Mouse (Mus musculus) lung, embryonic 14.5 days (tissue): Measurements from ENCODE around the gene Plekhg6. TPM values are rescaled to one million over a fixed set of nuclear protein-coding genes. Genes with fewer than 3 reads are reported as not detected.
A peak's percentile ranks its signal among the peaks of the same experiment; 100 is the strongest.

Experiments
- ATAC-seq: fragments of 200-750 bp; cut with Nextera tagmentation; 2 replicates; pipeline ENCODE4 v1.8.0; 2017; ENCODE audit warnings: mild to moderate bottlenecking, moderate TSS enrichment, moderate library complexity; ENCODE audit not compliant: insufficient read depth
- DNase-seq: peaks from one replicate; pipeline ENCODE4 v3.0.0-alpha.2; 2015
- H3K27ac ChIP-seq: fragments of 300-500 bp; sonication (generic); 2 replicates; pipeline ENCODE4 v1.5.1; 2014; ENCODE audit warnings: low read depth, mild to moderate bottlenecking, moderate library complexity
- H3K27me3 ChIP-seq: fragments of 300-500 bp; sonication (generic); 2 replicates; pipeline ENCODE4 v1.6.1; 2014; ENCODE audit warnings: low read length, control low read depth; ENCODE audit not compliant: insufficient read depth
- H3K36me3 ChIP-seq: fragments of 300-500 bp; sonication (generic); 2 replicates; pipeline ENCODE4 v1.6.1; 2014; ENCODE audit warnings: control low read depth; ENCODE audit not compliant: insufficient read depth
- H3K4me1 ChIP-seq: fragments of 300-500 bp; sonication (generic); 2 replicates; pipeline ENCODE4 v1.6.1; 2014; ENCODE audit warnings: antibody characterized with exemption, control low read depth; ENCODE audit not compliant: insufficient read depth
- H3K4me2 ChIP-seq: fragments of 300-500 bp; sonication (generic); 2 replicates; pipeline ENCODE4 v1.6.1; 2014; ENCODE audit warnings: mild to moderate bottlenecking
- H3K4me3 ChIP-seq: fragments of 300-500 bp; sonication (generic); 2 replicates; pipeline ENCODE4 v1.5.1; 2014; ENCODE audit warnings: low read depth, low read length
- H3K9ac ChIP-seq: fragments of 300-500 bp; sonication (generic); 2 replicates; pipeline ENCODE4 v1.6.1; 2014
- H3K9me3 ChIP-seq: fragments of 300-500 bp; sonication (generic); 2 replicates; pipeline ENCODE4 v1.6.1; 2016; ENCODE audit warnings: low read depth, low read length, control low read depth
- CTCF ChIP-seq: IDR thresholded peaks from 2 replicates; pipeline ENCODE4 v1.5.1; 2016; ENCODE audit warnings: antibody characterized with exemption, low read depth
- WGBS: fragments of 180-500 bp; shearing (Covaris S2); extraction: QIAGEN DNeasy Blood & Tissue Kit; methylation state at CpG from one replicate; pipeline ENCODE4 v1.1.7; 2014; 5-methylcytosine and 5-hydroxymethylcytosine counted together
- polyA plus RNA-seq: library from polyadenylated mRNA; unstranded; fragments of >200 nt; fragmentation: Nextera tagmentation; extraction: Ambion mirVana; gene quantifications from 2 replicates; pipeline ENCODE4 v1.2.1, GENCODE M21; 2014

Plekhg6 gene
- 0.22 and 0.51 TPM in 2 replicates for polyA plus RNA-seq

DNA sequence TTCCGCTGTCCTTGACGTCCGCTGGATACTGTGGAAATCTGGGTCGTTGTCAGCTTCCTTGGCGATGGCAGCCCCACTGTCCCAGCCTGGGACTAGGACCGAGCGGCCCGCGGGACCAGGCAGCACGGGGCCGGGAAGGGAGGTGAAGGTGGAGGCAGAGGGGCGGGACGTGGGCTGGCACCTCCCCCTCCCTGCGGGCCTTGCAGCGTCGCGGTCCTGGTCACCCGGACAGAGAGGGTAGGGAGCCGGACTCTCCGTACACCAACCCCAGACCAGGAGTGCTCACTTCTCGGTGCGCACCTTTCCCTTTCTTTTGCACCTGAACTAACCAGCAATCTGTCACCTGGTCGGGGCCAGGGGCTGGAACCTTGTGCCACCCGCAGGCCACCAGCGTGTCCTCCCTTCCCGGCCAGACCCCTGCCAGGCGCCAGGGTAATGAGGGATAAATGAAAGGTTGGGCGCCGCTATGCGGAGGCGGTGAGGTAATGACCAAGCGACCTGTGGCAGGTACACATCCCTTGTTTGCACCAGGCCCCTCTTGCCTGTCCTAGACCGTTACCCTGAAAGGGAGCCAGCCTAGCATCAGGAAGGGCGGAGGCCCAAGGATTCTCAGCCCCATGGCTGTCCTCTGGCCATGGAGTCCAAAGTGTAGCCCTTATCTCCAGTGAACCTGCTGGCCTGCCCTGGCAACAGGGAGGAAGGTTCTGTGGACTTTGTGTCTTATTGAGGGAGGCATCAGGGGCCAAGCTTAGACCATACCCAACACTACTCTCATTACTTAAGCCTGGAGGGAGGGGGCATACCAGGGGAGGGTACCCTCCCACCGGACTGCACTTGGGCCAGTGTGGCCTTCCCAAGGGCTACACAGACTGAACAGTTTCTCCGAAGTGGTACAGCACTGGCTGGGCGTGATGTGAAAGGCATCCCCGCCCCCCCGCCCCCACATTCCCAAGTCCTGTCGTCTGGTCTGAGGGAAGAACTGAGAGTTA, at the start of gene Plekhg6:
Gene Plekhg6 (minus strand): TSS at position 422 of the 989 bp plus-strand sequence.
- peaks cover 9% of the 10 kb centered on the region; the same call in 1 of the 2 replicates for H3K4me1 ChIP-seq
- H3K4me3 ChIP-seq: peak within 1 kb of the TSS; percentile 37
- H3K27me3 ChIP-seq: peaks cover 26% of the 10 kb centered on the region
- no peaks in the 10 kb centered on the region for H3K36me3 ChIP-seq
- peak within 1 kb of the TSS; percentile 73 for H3K4me2 ChIP-seq
- H3K9me3 ChIP-seq: no peaks in the 10 kb centered on the region
- 9% methylated on average over 40 of the region's 40 CpGs for WGBS
- no peak for DNase-seq
- H3K27ac ChIP-seq: no peak within 1 kb of the TSS
- 0 out of 2 replicates have a peak, but pooled peaks have one; percentile 1 for TF ChIP-seq CTCF
- ATAC-seq: peak; percentile 12; the same call in 1 of the 2 replicates
- peak within 1 kb of the TSS; percentile 35; the same call in 1 of the 2 replicates for H3K9ac ChIP-seq

DNA sequence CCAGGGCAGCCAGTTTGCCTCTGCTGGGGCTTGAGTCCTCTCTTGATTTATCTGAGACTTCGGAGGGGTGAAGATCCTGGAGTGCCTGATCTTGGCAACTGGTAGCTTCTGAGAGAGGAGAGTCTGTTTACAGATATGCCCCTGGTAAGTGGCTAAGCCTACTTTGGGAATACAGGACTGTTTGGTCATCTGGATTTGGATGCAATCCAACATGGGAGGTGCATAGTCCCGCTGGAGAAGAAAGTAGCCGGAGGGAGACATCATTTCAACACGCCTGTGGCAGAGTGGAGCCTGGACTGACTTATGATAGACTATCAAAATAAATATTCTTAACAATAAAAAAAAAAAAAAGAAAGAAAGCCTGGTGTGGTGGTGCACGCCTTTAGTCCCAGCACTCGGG, 49.1 kb upstream of the Plekhg6 start:
- 46% methylated on average over 6 of the region's 6 CpGs for WGBS
- TF ChIP-seq CTCF: no peak
- no peak overlapping the region for H3K9ac ChIP-seq
- H3K9me3 ChIP-seq: no peaks in the 10 kb centered on the region
- H3K27ac ChIP-seq: no peak overlapping the region
- no peak for ATAC-seq
- no peak overlapping the region for H3K4me3 ChIP-seq
- H3K36me3 ChIP-seq: no peaks in the 10 kb centered on the region
- H3K4me1 ChIP-seq: 0 out of 2 replicates have a peak, but pooled peaks cover 4% of the 10 kb centered on the region
- no peaks in the 10 kb centered on the region for H3K27me3 ChIP-seq
- no peak overlapping the region for H3K4me2 ChIP-seq
- DNase-seq: peak; percentile 49

DNA sequence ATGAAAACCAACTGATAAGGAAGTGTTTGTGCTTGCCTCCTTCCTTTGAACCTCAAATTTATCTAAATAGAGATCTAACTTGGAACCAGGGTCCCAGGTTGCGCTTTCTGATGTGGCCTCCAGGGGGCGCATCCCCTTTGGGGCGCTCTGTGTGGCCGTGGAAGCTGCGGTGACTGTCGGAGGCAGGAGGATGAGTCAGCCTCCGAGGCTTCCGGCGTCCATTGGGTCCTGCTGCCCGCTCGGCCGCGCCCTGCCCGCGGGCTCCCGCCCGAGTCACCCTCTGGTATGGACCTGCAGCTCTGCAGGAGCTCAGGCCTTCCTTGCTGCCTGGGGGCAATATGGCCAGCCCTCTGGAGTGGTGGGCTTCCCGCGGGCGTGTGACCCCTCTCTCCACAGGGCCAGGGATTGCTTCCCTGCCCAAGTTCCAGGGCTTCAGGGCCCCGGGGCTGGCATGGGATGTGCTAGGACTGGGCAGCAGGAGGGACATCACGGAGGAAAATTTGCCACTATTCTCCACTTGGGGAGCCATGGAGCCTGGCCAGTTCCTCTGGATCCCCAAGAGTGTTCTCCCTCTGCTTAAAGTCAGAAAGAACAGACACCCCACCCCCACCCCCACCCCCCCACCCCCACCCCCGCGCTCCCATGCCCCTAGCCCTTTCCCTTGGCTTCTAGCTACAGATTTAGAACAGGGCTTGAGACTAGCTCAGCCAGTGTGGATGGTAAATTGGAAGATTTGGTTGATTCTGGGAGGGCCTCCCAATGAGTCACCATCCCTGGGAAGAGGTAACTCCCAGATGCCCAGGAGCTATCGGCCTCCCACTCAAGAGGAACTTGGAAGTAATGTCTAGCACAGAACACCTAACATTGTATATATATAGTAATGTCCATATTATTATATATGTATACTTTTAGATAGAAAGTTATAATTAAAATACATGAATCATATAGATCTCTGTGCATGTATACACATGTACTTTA, 46.1 kb upstream of the Plekhg6 start:
- Histone ChIP-seq H3K36me3 (no peaks in the 10 kb centered on the region), H3K4me3 (peak overlapping the region; percentile 45), H3K9me3 (no peaks in the 10 kb centered on the region), H3K9ac (peak overlapping the region; percentile 59), H3K27ac (peak overlapping the region; percentile 69; the same call in 1 of the 2 replicates), H3K27me3 (no peaks in the 10 kb centered on the region), H3K4me1 (peaks cover 3% of the 10 kb centered on the region; the same call in 1 of the 2 replicates), H3K4me2 (peak overlapping the region; percentile 88)
- peak; percentile 91 for DNase-seq
- WGBS: 2% methylated on average over 25 of the region's 25 CpGs
- peak; percentile 92 for TF ChIP-seq CTCF
- ATAC-seq: peak; percentile 87

DNA sequence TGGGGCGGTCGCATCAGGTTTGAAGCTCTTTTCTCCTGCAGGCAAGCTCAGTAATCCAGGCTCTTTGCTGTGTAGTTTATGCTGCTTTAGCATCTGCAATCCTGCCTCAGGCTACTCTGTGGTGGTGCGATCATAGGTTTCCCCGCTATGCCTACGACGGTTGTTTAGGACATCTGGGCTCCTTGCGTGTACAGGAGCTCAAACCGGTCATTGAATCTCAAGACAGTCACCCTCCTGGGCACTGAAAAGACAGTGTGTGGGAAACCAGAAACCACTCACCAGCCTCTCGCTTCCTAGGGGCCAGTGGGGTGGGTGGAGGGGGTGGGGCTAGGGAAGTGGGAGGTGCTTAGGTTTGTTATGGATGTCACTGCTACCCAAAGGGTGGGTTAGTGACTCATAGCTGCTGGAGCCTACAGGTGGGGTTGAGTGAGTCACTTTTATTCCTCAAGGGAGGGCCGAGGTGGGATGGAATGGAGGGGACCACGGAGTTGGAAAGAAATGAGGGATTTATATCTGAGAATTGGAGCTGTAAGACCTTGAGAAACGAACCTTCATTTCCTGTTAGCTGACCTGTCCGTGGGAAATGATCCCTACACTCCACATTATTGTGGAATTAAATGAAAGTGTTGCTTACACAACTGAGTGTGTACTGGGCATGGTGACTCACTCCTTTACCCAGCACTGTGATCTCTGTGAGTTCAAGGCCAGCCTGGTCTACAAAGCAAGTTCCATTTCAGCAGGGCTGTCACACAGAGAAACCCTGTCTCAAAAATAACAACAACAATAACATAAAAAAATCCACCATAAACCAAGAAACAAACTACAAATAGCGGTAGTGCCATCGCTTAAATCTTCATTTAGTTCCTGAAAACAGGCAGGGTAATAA, 44.9 kb upstream of the Plekhg6 start:
- no peaks in the 10 kb centered on the region for H3K27me3 ChIP-seq
- no peak for TF ChIP-seq CTCF
- H3K36me3 ChIP-seq: no peaks in the 10 kb centered on the region
- no peaks in the 10 kb centered on the region for H3K9me3 ChIP-seq
- H3K4me3 ChIP-seq: no peak overlapping the region
- H3K4me2 ChIP-seq: no peak overlapping the region
- no peak for ATAC-seq
- H3K4me1 ChIP-seq: peaks cover 3% of the 10 kb centered on the region; the same call in 1 of the 2 replicates
- H3K9ac ChIP-seq: no peak overlapping the region
- no peak overlapping the region for H3K27ac ChIP-seq
- no peak for DNase-seq
- 57% methylated on average over 15 of the region's 15 CpGs for WGBS

DNA sequence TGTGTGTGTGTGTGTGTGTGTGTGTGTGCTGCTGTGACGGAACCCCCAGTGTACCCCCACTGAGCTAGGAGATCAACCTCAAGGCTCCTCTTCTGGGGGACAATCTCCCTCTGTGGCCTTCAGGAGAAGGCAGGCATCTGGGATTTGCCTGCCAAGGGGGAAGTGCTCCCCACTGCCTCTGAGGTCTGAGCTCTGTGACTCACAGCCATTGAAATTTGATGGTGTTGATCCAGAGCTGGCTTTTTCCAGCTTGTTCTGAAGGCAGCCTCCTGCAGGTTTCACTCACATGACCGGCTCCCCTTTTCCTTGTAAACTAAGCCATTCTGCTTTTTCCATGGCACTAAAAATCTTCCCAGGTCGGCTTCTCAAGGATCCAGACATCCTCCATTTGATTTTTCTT, 43.6 kb upstream of the Plekhg6 start:
- H3K4me2 ChIP-seq: no peak overlapping the region
- no peaks in the 10 kb centered on the region for H3K9me3 ChIP-seq
- H3K27ac ChIP-seq: no peak overlapping the region
- H3K36me3 ChIP-seq: no peaks in the 10 kb centered on the region
- H3K27me3 ChIP-seq: no peaks in the 10 kb centered on the region
- 68% methylated on average over 3 of the region's 3 CpGs for WGBS
- no peak for TF ChIP-seq CTCF
- H3K4me1 ChIP-seq: peaks cover 3% of the 10 kb centered on the region; the same call in 1 of the 2 replicates
- DNase-seq (no peak), ATAC-seq (no peak)
- no peak overlapping the region for H3K9ac ChIP-seq
- H3K4me3 ChIP-seq: no peak overlapping the region

DNA sequence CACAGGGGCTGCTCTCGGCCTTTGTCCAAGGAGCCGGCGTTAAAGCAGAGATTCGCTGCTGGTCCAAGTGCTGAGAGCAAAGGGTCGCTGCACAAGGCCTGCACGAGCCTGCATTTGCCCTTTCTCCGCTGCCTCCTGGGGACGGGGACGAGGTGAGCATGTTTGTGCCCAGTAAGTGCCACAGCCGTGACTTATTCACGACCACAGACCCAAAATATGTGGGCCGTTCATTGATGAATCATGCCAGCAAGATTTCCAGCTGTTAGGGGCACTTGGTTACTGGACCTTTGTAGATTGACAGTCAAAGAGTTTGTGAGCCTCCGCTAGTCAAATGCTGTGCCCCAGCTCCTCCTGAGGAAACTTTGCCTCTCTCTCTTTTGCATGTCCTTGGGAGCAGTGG, 42.9 kb upstream of the Plekhg6 start:
- no peaks in the 10 kb centered on the region for H3K27me3 ChIP-seq
- no peaks in the 10 kb centered on the region for H3K36me3 ChIP-seq
- H3K9me3 ChIP-seq: no peaks in the 10 kb centered on the region
- H3K9ac ChIP-seq: no peak overlapping the region
- DNase-seq (no peak), ATAC-seq (no peak)
- H3K4me1 ChIP-seq: peaks cover 3% of the 10 kb centered on the region; the same call in 1 of the 2 replicates
- 51% methylated on average over 13 of the region's 13 CpGs for WGBS
- TF ChIP-seq CTCF: no peak
- H3K27ac ChIP-seq: no peak overlapping the region
- no peak overlapping the region for H3K4me2 ChIP-seq
- no peak overlapping the region for H3K4me3 ChIP-seq
